Mouse (Mus musculus): ENCODE results near the gene Sec23ip. TPM values are rescaled to one million over a fixed set of nuclear protein-coding genes. Genes with fewer than 3 reads are reported as not detected.

Sec23ip gene
- 5.2 and 31.9 TPM in 2 replicates for polyA plus RNA-seq (2012; ENCODE audit: low replicate concordance)

GRCm38 (mm10) chr7:128744684-128745485 is at the start of gene Sec23ip:
Sec23ip (plus strand) TSS chr7:128744943.

GRCm38 (mm10) chr7:128740334-128740733 is 4.4 kb upstream of the Sec23ip start, which contains the start of gene Mcmbp:
Mcmbp (minus strand) TSS chr7:128740495.

Other genes starting within 250 kb of the Sec23ip start
- gene Bag3, start 221.3 kb upstream of the Sec23ip start, polyA plus RNA-seq (2012; ENCODE audit: low replicate concordance) = 65.5 and 71.9 TPM in 2 replicates
- 2.2 and 2.7 TPM in 2 replicates for gene Inpp5f, start 133.6 kb upstream of the Sec23ip start, polyA plus RNA-seq (2012; ENCODE audit: low replicate concordance)
- gene Mcmbp, start 4.4 kb upstream of the Sec23ip start, polyA plus RNA-seq (2012; ENCODE audit: low replicate concordance) = 11.4 and 19.3 TPM in 2 replicates

Measured in leukemia stem cell, adult 10-12 weeks (primary cell).